Mouse (Mus musculus) urinary bladder, postnatal 36 days (tissue): ENCODE measurements at regions not wholly inside any gene's neighbourhood (a gene's known extent, or its start where the extent isn't known, plus 50 kb on each side); places are given as distances from the start of the nearest gene placed in this dataset.
"Not testable (repeated sequence)": the region's sequence is repeated elsewhere in the genome, so short reads cannot be mapped to it uniquely, and the experiment has no call there.

Experiments used
- DNase-seq, 2 experiments: peaks; one replicate each; pipeline ENCODE4 v3.0.0; 2022; ENCODE audit warnings: low spot score in 2 of 2, mixed read lengths in 1 of 2

DNA sequence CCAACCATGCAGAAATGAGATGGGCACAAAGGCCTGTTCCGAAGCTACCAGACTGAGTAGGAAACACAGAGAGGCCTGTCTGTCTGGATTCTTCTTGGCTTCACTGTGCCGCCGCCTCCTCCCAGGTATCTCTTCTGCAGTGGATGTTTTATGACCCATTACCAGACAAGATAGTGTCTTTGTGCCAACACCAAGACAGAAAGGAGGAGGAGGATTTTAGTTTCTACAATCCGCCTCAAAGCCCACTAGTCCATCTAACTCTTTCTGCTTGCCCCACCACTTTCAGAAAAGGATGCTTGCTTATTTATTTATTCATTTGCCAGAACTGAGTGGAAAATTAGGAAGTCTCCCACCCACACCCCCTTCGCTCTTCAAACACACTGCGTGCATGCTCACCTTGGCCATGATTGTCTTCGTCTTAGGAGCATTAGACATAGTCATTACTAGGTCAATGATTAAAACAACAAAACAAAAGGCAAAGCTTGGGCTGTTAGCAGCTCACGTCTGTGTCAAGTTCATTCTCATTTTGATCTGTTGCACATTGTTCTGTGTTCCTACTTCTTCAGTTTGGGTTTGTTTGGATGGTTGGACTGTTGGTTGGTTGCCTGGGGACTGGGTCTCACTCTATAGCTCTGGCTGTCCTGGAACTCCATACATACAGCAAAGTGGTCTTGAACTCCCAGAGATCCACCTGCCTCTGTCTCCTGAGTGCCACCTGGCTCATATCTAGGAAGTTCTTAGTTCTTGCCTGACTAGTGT lies 61.7 kb upstream of the Cpm start:
- DNase-seq = no peak

DNA sequence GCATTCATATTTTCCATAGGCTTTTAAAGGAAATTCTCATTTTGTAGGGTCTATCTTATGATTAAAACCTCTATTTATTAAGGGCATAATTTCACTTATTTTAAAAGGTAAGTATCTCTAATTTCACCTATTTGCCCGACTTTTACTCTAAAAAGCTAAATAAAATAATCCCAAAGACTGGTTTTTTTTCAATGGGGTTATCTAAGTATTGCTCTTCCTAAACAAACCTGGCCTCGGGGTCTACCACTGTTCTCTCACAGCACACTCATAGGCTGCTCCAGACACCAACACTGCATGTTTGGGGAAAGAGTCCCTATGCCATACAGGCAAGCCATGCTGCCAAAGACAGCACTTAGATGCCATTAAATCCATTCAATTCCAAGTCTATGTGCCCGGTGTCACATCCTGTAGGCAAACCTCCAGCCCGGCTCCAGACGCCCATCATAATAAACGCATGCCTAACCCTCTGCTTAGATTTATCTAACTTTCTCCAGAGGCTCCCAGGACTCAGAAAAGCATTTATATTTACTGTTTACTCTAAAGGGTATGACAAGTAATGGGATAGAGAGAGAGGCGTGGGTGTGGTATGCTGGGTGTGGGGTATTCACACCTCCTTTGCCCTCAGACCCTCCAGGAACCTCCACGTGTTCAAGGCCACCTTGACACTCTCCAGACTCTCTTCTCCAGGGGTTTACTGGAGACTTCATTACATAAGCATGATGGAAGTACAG lies 62.5 kb upstream of the Cpm start:
- no peak for DNase-seq

DNA sequence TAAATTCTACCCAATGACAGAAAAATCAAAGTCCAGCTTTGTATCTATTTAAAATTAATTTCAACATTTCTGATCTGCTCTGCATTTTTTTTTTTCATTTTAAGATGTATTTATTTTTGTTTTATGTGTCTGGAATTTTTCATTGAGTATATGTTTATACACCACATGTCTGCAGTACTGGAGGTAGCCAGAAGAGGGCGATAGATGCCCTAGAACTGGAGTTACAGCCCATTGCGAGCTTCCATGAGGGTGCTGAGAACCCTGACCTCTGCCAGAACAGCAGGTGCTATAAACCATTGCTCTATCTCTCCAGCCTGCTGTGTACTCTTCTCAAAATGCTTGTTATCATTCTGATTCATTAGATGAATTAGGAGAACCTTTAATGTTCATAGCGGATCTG lies 63.1 kb upstream of the Cpm start:
- no peak for DNase-seq

DNA sequence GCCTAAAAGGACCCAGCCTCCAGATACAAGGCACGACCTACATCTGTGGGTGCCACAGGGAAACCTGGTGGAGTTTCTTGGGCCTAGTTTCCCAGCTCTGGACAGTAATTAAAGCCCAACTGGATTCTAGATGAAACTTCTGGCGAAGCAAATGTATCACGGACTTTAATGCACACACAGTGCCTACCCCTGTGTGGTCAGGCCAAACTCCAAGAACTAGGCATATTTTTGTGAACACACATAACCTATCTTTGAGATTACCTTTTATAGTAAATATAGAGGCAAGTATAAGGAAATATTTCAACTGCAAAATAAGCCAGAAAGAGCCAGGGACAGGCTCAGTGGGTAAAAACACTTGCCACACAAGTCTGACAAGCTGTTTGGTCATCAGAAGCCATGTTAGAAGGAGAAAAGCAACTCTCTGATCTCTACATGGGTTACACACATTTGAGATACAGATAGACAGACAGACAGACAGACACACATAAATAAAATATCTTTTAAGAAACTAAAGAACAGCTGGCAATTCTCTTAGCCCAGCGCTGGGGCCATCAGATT lies 63.7 kb upstream of the Cpm start:
- no peak for DNase-seq

DNA sequence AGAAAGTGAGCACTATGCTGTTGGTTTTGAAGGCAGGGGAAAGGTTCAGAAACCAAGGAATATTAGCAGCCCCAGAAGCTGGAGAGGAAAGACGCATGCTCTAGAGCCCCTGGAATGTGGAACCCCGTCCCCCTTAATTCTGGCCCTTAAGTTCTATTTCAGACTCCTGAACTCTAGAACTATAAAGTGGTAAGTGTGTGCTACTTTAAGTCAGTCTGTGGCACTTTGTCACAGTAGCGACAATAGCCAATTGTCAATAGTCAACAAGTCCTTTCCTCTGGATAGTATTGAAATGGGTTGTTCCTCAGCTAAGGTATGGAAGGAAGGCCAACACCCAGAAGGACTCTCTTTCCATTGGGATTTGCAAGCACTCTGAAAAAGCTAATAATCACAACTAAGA lies 64.2 kb upstream of the Cpm start:
- DNase-seq = no peak

DNA sequence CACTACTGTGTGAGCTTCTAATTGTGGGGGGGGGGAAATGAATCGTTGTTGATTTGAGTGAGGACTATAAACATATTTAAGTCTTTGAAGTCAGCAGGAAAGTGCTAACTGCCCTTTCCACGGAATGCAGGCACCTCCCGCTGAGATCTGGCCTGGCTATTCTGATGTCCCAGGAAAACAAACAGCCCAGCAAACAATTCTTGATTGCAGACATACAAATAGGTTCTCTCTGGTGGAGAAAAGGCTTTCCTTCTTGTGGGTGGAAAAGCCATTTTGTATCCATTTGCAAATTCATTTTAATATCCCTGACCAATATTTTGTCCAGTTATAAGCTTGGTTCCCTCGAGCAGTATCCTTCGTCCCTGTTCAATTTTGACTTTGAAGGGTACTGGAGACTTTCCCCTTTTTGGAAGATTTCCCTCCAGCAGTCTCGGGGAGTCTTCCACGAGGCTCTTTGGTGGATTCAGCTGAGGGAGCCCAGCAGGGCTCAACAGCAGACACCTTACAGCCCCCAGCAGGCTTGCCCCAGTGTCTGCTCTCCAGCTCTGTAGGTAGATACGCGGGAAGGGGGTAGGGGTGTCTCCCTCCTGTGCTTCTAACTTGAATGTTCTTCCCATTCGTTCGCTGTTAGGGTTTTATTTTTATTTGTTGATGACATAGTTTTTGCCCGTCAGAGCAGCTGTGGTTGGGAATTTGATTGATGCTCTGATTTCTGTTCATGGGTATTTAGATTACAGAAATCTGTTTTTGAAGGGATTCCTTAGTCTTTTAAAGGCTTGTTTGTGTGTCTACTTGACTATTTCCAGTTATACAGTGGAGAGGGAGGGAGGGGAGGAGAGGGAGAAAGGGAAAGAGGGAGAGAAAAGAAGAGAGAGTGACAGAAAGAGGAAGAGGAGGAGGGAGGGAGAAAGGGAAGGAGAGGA lies 64.9 kb upstream of the Cpm start:
- DNase-seq = no peak

DNA sequence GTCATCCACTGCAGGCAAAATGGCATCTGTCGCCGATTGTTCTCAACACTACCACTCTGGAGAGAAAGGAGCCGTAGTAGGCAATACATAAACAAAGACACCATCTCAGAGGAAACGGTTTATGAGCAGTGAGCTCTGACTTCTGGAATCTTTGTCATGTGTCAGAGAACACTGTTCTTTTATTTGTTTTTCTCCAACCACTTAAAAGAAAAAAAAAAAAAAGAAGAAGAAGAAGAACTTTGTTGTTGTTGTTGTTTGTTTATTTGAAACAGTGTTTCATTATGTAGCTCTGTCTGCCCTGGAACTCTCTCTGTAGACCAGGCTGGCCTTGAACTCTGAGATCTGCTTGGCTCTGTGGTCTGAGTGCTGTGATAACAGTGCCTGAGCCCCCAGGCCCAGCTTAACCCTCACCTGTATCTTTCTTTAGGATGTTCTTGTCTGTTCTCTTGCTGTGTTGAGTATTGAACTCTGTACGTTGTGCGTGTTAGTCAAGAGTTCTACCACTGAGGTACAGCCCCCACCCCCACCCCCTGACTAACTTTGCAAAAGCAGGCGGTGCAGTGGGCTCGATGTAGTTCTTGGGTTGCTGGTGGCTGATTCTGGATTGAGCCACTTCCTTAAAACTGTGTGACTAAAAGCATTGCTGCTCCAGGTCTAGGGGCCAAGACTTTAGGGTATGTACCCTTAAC lies 65.7 kb upstream of the Cpm start:
- DNase-seq = no peak

DNA sequence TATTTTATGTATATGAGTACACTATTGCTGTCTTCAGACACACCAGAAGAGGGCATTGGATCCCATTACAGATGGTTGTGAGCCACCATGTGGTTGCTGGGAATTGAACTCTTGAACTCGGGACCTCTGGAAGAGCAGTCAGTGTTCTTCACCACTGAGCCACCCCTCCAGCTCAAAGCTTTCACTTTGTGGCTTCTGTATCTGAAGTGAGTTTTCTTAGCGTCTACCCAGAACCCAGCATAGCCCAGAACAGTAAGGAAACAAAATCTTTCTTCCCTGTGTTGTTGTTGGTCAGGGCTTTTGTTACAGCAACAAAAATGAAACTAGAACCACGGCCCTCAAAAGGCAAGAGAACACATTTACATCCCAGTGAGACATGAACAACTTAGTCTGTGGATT lies 66.5 kb upstream of the Cpm start:
- DNase-seq = not testable (repeated sequence)

DNA sequence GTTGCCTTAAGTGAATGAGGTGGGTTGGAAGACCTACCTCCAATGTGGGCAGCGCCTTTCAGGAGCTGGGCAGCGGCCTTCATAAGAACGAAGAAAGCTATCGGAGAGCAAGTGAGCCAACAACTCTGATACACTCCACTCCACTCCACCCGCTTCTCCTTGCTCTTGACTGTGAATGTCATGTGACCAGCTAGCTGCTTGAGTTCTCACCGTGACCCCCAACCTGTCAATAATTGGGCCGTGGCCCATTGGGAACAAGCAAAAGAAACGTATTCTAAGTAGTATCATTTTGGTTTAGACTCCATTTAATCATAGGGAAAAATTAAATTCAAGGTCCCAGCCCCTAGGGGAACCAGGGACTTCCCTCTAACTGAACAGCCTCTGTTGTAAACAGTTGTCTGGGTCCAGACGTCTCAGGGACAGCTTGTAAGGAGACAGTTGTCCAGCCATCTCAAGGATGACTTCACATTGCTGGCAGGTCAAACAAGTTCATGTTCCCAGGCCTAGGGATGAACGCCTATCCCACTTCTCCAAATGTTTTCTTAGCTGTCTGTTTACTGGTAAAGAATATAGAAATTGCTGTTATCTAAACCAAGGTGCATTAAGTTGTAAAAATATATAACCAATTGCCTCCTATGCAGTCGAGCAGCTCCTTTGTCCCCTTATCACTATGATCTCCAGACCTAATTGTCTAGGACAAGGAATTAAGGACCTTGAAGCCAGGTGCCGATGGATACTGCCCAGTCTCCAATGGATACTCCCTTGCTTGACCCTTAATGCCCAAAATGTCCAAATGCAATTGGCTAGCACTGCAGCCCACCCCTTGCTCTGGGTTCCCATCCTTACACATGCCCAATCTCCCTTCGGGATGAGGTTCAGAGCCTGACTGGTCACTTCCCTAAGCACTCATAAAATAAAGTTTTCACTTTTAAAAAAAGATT lies 67.1 kb upstream of the Cpm start:
- DNase-seq = no peak

DNA sequence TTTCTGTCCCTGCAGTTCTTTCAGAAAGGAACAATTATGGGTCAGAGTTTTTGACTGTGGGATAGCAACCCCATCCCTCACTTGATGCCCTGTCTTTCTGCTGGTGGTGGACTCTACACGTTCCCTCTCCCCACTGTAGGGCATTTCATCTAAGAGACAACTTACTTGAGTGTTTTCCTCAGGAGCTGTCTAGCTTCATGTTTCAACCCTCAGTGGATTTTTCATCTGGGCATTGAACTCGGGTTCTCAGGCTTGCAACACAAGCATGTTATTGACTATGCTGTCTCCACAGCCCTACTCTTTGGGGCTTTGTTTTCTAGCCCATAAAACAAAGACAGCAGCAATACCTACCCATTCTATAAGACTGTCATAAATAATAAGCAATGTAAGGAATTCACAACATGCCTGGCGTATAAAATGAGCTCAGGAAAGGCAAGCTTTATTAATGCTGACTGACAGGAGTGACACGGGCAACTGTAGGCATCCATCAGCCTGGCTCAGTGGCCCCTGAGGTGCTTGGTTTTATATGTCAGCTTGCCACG lies 68.0 kb upstream of the Cpm start:
- no peak for DNase-seq

DNA sequence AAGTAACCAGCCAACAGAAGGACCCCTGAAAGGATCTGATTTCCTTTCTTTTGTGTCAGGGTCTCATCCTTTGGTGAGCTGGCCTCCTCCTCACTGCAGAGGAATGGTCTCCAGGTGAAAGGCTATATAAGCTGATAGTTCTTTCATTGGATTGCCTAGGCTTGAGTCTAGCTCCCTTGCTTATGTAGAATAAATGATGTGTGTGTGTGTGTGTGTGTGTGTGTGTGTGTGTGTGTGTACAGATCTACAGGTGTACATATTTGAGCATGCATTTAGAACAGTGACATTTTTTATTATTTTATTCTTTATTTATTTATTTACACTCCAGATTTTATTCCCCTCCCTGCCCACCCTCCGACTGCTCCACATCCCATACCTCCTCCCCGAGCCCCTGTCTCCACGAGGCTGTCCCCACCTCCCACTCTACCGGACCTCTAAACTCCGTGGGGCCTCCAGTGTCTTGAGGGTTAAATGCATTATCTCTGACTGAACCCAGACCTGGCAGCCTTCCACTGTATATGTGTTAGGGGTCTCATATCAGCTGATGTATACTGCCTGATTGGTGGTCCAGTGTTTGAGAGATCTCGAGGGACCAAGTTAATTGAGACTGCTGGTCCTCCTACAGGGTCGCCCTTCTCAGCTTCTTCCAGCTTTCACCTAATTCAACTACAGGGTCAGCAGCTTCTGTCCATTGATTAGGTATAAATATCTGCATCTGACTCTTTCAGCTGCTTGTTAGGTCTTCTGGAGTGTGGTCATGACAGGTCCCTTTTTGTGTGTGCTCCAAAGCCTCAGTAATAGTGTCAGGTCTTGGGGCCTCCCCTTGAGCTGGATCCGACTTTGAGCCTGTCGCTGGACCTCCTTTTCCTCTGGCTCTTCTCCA lies 68.7 kb upstream of the Cpm start:
- DNase-seq = no peak

DNA sequence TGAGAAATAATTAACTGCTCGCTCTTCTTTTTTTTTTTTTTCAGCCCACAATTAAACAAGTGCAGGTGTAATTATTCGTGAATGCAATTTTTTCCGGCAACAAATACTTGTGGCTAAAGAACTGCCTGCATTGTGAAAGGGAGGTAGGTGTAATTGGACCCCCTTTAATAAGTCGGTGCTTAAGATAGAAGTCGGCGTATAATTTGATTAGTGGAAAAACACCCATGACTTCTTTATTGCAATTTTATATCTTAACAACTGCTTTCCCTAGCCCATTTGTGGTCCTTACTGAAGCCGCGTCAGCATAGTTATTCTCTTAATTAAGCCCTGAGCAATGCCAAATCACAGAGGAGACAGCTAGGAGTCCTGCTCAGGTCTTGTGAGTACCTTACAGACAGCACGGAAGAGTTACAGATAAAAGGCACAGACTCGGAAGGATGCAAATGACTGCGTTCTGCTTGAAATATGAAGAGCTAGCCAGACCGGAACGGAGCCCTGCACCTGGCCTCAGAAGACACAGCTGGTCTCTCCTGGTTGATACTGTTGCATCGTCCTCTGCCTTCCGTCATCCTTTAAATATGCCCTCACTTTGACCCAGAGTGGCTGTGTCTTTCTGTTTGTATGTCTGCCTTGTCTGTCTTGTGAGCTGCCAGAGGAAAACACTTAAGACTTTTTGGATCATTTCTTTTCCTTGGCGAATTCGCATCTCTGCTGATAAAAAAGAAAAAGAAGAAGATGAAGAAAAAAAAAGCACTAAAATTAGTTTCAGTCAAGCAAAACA lies 69.5 kb upstream of the Cpm start:
- DNase-seq = no peak

DNA sequence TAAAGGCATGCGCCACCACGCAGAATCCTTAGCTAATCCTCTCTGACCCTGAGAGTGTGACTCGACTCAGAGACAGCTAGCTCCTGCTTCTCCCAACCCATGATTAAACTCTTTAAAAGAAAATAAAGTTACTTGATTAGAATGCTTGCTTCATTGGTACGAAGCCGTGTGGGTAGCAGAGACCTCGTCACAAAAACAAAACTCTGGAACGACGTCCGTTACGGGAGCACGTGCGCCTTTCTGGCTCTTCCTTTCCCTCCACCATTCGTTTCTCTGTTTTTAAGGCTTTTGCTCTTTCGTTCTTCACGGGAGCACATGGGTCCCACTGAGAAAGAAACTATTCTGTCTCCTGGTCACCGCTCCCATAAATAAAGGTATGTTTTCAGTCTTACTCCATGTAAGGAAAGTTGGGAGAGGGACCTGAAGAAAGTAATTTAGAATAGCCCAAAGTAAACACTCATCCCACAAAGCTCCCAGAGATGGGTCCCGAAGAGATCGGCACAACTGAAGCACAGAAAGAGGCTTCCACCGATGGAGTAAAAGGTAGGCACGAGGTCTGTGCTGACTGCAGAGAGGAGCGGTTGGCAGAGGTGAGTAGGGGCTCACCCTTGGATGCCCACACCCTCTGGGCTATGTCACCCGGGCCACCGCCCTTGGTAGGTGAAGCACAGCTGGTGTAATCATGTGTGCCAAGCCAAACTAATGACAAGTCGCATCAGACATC lies 70.2 kb upstream of the Cpm start:
- no peak for DNase-seq

DNA sequence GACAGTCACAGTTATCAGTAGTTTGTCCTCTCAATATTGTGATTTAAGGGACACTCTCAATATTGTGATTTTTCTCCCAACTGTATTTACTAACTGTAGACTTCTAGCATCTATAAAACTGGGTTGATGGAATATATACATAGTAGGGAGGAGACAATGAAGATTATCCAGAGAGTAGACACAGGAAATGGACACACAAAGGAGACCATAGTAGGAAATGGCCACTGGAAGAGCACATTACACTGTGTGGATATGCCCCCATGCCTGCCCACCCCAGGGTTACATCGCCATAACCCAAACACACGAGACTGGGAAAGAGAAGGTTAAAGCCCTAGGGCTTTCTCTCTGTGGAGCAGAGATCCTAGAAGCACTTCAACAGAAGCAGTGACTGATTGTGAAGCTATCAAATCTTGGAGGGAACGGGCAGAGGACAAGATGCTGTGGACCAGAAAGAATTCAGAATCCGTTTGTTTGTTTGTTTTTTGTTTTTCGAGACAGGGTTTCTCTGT lies 71.0 kb upstream of the Cpm start:
- no peak for DNase-seq

DNA sequence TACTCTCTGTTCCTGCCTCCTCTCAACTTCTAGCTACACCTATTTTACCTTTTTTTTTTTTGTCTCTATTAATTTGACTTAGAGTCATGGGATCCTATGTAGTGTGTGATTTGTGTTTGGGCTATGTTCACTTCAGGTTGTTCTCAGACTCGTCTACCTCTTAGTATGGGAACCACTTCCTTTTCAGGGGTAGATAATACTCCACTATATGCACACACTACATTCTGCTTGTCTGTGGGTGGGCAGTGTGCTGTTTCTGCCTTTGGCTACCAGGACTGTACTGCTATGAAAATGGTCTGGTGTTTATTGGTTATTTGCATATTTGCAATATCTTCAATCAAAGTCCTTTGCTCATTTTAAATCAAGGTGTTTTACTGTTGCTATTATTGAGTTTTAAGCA lies 71.6 kb upstream of the Cpm start:
- DNase-seq = no peak

DNA sequence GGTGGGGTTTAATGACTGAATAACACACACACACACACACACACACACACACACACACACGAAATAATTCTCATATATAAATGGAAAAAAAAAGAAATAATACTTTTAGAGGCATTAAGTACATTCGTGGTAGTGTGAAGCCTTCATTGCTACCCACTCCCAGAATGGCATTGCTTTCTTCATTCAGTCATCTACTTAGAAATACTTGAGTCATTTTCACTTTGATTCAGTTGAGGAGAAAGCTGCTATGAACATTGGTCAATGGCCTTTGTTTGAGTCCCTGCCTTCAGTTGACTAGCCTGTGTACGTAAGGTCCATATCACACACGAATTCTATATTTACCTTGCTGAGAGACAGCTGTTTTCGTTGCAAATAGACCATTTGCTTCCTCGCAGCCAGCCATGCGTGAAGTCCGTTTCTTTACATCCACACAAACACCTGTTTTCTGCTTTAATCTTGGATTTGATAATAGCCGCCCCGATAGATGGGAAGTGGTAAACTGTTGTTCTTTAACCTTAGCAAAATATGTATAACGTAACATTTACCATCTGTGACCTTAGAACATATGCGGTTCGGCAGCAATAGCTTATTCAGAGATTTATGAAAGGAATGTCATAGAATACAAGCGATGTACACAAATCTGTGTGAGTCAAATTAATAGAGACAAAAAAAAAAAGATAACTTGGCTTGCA lies 72.3 kb upstream of the Cpm start:
- DNase-seq = no peak
